Mouse (Mus musculus) CD8-positive naive resting alpha-beta T cell, adult 2 months (primary cell): ENCODE data around the gene Bco1.

Experiments used
- DNase-seq, 2 experiments: peaks; one replicate each; pipeline ENCODE4 v3.0.0; 2022; ENCODE audit warnings: low read depth in 2 of 2, low spot score in 2 of 2

Bco1 gene

GRCm38 (mm10) chr8:117095647-117096046, at the start of gene Bco1:
Bco1 (plus strand) TSS chr8:117095854.
- no peak for DNase-seq

GRCm38 (mm10) chr8:117049444-117049843, 46.2 kb upstream of the Bco1 start:
- DNase-seq = no peak

GRCm38 (mm10) chr8:117050763-117051162, 44.9 kb upstream of the Bco1 start:
- DNase-seq = no peak

- DNase-seq = no peak
Measured at GRCm38 (mm10) chr8:117051316-117051715, 44.3 kb upstream of the Bco1 start.

GRCm38 (mm10) chr8:117053135-117054079, 42.2 kb upstream of the Bco1 start:
- DNase-seq = peak; percentile 3 to 18

- DNase-seq = no peak
Measured at GRCm38 (mm10) chr8:117054146-117054545, 41.5 kb upstream of the Bco1 start.

- no peak for DNase-seq
Measured at GRCm38 (mm10) chr8:117055097-117055496, 40.6 kb upstream of the Bco1 start.

GRCm38 (mm10) chr8:117059021-117059420, 36.6 kb upstream of the Bco1 start:
- DNase-seq = no peak

- no peak for DNase-seq
Measured at GRCm38 (mm10) chr8:117060306-117060705, 35.3 kb upstream of the Bco1 start.

GRCm38 (mm10) chr8:117061180-117061880, 34.3 kb upstream of the Bco1 start:
- DNase-seq = no peak

- no peak for DNase-seq
Measured at GRCm38 (mm10) chr8:117066955-117067354, 28.7 kb upstream of the Bco1 start.

- no peak for DNase-seq
Measured at GRCm38 (mm10) chr8:117067396-117067795, 28.3 kb upstream of the Bco1 start.

- DNase-seq = no peak
Measured at GRCm38 (mm10) chr8:117068294-117068693, 27.4 kb upstream of the Bco1 start.

GRCm38 (mm10) chr8:117069708-117070107, 25.9 kb upstream of the Bco1 start:
- DNase-seq = no peak

- DNase-seq = no peak
Measured at GRCm38 (mm10) chr8:117074350-117075182, 21.1 kb upstream of the Bco1 start.

GRCm38 (mm10) chr8:117078367-117078926, 17.2 kb upstream of the Bco1 start:
- no peak for DNase-seq

GRCm38 (mm10) chr8:117079652-117080051, 16.0 kb upstream of the Bco1 start:
- no peak for DNase-seq

- DNase-seq = no peak
Measured at GRCm38 (mm10) chr8:117082399-117082872, 13.2 kb upstream of the Bco1 start, which contains the start of gene Pkd1l2. Pkd1l2 (minus strand) TSS chr8:117082449.

GRCm38 (mm10) chr8:117082947-117083559, 12.6 kb upstream of the Bco1 start:
- no peak for DNase-seq

GRCm38 (mm10) chr8:117085521-117085920, 10.1 kb upstream of the Bco1 start:
- DNase-seq = no peak
